Mouse (Mus musculus) thymus, postnatal 4 days (tissue): ENCODE measurements around the gene Timeless.
A peak's percentile ranks its signal among the peaks of the same experiment; 100 is the strongest.
"Not testable (repeated sequence)": the region's sequence is repeated elsewhere in the genome, so short reads cannot be mapped to it uniquely, and the experiment has no call there.

Experiments
- DNase-seq: peaks from one replicate; pipeline ENCODE4 v3.0.0; 2021

The Timeless gene

DNA sequence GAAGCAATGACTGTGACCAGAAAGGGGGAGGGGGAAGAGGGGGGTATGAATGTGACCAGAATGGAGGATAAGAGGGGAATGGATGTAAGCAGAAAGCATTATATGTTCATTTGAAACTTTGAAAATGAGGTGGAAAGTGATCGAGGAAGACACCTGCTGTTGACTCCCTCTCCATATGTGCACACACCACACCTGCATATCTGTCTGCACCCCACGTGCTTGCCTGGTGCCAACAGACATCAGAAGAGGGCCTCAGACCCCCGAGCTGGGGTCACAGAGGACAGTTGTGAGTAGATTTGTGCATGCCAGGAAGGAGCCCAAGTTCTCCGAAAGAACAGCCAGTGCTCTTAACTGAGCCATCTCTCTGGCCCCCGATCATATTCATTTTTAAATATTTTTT is 28.1 kb downstream of the Timeless start:
- DNase-seq: peak; percentile 45

GRCm38 (mm10) chr10:128260376-128260775 is 28.5 kb downstream of the Timeless start:
- not testable (repeated sequence) for DNase-seq

DNA sequence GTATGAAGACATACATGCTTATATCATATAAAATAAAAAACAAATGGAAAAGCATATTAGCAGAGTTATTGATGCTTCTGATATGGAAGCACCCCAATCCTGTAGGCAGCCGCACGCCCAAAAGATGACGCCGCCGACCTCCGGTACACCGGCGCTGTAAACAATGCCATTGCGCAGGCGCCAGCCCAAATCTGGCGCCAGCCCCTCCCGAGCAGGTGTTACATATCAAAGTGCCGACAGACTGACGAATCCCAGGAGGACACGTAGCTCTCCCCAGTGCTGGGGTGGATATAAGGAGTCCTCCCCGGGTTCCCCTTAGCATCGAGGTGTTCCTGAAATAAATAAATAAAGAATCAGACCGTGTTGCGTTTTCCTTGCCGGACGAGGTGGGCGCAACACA is 30.4 kb downstream of the Timeless start:
- no peak for DNase-seq

DNA sequence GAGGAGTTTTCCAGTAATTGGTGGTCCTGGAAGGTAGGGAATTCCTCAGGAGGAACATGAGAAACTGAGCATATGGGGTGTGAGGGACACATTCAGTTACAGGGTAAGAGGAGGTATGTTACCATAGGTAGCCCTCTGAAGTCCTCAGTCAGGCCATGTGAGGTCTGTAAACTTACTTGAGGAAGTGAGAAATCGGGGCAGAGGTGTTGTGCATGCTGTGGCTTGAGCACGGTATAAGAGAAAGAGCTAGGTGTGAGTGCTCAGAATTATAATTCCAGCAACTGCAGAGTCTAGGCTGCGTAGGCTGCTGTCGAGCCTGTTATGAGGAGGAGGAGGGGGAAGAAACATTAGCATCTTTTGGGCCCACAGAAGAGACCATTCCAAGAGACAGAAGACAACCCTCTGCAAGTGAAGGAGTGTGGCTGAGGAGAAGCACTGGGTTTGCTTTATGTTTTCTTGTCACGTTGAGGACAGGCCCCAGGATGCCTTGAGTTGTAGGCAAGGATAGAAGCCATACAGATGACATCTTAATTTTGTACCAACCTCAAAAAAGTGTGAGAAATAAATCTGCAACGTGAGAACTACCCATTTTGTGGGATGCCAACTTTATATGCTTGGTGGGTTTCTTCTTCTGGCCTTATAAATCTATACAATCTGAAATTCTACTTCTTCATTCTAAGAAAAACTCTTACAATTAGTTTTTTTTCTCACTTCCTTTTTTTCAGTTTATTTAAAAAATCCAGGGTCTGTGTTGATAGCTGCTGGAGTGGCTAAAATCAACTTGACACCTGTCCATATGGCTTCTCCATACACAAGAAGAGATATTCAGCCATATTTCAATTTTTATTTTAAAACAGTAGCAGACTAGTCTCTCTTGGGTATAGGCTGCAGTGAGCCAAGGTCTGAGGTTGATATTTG is 31.8 kb downstream of the Timeless start:
- DNase-seq: no peak

- DNase-seq: no peak
These were observed 36.5 kb downstream of the Timeless start, which contains the start of gene Apof for GRCm38 (mm10) chr10:128268371-128268770. Gene Apof, plus strand, starts transcription at chr10:128268671.

DNA sequence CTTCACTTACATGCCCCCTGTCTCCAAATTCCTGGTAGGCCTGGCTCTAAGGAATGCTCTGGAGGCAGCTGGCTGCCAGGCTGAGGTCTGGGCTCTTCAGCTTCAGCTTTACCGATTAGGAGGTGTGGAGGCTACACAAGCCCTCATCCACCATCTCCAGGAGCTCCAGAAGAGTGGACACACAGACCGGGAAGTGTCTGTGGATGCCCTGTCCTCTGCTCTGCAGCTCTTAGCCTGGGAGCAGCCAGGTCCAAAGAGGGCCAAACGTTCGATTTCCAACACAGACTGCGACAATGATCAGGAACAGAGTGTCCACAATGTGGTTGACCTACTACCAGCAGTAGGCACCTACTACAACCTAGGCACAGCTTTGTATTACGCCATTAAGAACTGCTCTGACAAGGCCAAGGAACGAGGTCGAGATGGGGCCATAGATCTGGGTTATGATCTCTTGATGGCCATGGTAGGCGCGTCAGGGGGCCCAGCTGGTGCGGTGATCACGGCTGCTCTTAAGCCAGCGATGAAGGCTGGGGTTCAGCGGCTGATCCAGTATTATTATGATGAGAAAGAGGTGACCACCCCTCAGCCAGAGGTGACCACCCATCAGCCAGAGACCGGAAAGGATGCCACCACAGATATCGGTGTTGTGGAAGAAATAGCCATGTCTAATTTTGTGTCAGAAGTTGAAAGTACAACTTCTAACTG is 37.5 kb downstream of the Timeless start:
- no peak for DNase-seq

- DNase-seq: peak; percentile 95
These were observed 38.5 kb downstream of the Timeless start, which contains the start of gene Stat2 for GRCm38 (mm10) chr10:128270287-128270841. Gene Stat2, plus strand, starts transcription at chr10:128270559.

DNA sequence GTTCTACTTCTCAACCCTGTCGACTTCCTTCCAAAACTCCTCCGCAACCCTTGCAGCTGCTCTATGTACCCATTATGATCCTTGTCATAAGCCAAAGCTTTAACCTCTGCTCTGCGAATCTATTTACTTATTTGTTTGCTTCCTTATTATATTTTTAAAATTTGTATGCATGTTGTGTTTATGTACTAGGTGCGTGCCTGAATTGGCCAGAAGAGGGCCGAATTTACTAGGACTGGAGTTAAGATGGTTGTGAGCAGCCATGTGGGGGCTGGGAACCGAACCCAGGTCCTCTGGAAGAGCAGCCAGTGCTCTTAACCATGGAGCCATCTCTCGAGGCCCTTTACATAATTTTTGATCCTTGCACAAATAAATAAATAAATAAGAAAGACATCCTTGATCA is 39.0 kb downstream of the Timeless start:
- DNase-seq: no peak

DNA sequence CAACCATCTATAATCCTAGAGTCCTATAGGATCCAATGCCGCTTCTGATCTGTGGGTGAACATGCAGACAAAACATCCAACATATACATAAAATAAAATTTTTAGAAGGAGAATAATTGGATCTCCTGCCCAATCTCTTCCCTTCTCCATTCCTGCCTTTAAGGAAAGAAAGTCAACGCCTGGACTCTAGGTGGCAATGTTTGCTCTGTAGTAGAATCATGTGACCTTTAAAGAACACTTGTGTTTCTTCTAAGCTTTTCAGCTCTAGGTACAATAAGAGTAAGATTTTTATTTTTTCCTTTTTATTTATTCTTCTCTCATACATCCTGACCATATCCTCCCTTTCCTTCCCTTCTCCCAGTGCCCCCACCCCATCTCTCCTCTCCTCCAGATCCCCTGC is 40.0 kb downstream of the Timeless start:
- no peak for DNase-seq

DNA sequence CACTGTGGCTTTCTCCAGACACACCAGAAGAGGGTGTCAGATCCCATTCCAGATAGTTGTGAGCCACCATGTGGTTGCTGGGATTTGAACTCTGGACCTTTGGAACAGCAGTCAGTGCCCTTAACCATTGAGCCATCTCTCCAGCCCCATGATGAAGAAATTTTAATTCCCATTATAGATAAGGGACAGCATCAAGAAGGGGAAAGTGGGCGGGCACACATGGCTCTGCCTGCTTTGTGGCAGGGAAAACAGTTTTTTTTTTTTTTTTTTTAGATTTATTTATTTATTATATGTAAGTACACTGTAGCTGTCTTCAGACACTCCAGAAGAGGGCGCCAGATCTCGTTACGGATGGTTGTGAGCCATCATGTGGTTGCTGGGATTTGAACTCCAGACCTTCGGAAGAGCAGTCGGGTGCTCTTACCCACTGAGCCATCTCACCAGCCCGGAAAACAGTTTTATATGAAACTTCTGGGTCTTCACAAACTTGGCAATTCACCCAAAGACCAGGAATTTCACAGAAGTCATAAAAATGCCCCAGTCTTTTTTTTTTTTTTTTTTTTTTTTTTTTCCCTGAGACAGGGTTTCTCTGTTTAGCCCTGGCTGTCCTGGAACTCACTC is 41.1 kb downstream of the Timeless start:
- not testable (repeated sequence) for DNase-seq

DNA sequence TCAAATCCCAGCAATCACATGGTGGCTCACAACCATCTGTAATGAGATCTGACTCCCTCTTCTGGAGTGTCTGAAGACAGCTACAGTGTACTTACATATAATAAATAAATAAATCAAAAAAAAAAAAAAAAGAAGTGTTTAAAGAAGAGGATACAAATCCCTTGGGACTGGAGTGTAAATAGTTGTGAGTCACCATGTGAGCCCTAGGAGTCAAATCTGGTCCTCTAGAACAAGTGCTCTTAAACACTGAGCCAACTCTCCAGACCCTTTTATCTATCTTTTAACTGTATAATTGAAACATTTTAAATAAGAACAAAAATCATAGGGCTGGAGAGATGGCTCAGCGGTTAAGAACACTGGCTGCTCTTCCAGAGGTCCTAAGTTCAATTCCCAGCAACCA is 43.5 kb downstream of the Timeless start:
- not testable (repeated sequence) for DNase-seq

- DNase-seq: no peak
These were observed 46.3 kb downstream of the Timeless start for GRCm38 (mm10) chr10:128278158-128278557.

DNA sequence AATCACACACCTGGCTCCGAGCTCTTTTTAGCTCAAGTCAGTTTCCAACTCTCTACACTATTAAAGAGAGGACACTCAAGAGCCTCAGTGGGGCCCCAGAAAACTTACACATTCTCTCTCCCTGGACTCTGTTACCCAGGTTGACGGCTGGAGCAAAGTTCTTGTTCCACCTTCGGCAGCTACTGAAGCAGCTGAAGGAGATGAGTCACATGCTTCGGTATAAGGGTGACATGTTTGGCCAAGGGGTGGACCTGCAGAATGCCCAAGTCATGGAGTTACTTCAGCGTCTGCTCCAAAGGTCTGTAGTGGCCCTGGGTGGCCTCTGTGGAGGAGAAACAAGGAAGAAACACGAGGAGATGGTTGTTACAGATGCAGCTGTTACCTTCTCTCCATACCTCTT is 49.1 kb downstream of the Timeless start:
- no peak for DNase-seq

- DNase-seq: no peak
These were observed 49.8 kb downstream of the Timeless start for GRCm38 (mm10) chr10:128281682-128282081.

GRCm38 (mm10) chr10:128282886-128283450 is 51.1 kb downstream of the Timeless start:
- no peak for DNase-seq

GRCm38 (mm10) chr10:128283604-128284579 is 52.0 kb downstream of the Timeless start:
- DNase-seq: peak; percentile 85

DNA sequence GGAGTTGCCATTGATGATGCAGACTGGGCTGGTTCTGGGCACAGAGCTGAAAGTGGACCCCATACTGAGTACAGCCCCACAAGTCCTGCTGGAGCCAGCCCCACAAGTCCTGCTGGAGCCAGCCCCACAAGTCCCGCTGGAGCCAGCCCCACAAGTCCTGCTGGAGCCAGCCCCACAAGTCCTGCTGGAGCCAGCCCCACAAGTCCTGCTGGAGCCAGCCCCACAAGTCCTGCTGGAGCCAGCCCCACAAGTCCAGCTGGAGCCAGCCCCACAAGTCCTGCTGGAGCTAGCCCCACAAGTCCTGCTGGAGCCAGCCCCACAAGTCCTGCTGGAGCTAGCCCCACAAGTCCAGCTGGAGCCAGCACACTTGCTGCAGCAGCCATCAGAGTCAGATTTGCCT is 58.7 kb downstream of the Timeless start:
- not testable (repeated sequence) for DNase-seq

DNA sequence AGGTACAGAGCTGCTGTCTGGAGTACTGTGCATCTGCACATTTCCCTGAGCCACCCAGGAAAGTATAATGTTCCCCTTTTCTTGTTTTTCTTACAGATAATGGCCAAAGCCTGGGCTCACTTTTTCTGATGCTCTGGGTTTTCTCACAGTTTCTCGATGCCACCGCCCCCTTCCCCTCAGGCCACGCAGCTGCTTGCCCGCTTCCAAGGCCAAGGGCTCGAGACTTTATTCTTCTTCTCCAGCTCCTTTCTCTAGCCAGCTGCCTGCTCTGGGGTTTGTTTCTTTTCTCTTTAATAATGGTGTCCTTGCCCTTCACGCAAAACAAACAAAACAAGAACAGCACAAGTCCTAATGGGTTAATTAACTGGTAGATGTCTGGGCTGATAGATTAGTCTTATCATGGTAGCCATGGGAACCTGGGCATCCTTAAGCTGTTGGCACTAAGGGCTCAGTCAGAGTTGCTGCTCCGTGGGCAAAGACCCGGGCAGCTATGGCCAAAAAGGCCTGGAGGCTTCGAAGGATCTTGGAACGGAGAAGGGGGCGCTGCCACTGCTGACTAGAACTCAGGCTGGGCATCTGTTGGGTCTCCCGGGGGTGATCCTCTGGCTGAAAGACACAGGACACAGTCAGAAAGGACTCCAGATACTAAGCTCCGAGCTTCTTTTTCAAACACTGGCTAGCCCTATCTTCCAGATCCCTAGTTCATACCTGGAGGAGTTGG is 64.7 kb downstream of the Timeless start:
- no peak for DNase-seq

DNA sequence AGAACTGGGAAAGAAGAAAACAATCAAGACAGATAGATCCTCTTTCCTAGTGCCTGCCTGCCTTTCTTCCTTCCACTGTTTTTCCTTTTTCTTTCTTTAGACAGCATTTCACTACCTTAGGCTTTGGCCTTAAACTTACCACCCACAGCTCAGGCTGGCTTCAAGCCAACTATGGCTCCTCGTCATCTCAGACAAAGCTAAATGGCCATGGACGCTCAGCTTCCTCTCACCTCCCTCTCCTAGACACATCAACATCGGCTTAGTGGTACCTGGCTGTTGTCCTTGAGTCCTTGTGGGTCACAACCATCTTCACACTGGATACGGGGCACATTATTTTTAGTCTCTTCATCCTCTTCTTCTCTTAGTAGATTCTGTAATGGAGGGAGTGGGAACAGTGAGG is 65.4 kb downstream of the Timeless start:
- no peak for DNase-seq

- no peak for DNase-seq
These were observed 65.8 kb downstream of the Timeless start for GRCm38 (mm10) chr10:128297622-128298021.

DNA sequence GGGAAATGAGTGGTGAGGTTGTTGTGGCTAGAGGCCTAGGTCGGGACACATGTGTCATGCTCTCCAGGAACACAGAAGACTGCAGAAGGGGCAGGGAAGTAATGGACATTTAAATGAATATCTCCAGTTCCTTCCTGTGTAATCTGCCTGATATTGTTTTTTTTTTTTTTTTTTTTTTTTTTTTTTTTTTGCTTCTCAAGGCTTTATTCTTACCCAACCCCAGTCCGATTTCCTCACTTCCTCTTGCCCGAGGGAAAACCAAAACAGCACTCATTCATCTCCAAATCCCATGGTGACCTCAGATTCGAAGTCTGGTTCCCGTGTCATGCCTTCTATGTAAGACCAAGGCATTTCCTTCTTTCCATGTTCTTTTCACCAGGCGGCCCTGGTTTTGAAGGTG is 66.4 kb downstream of the Timeless start:
- DNase-seq: no peak
